18 mouse cellular contexts compared by ENCODE assay signal in the genomic region with DNA sequence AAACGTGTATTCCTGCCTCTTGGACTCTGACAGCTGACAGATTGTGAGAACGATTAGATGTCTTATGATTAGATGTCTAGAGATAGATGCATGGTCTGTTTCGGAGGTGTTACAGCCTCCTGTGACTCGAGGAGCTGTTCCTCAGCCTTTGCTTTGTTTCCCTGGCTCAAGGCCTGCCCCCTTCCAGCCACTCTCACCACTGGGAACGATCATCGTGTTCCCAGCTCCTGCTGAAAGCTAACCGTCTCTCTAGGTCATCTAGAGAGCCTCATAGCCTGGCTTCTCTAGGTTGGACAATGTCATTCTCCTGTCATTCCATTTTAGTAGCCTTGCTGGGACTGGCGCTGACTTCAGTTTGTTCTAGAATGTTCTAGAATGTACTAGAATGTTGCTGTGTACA.
DNase-seq lines count a peak whose midpoint lies in the region; ATAC-seq and TF ChIP-seq lines count a peak whose summit lies in the region.
"Had no signal": no experiment of that assay in that cellular context is flagged by ENCODE, and none has a peak within 500 bp of the region (broad histone marks: within the 10 kb centered on the region; RNA-seq: fewer than 3 reads in every experiment).

No protein-coding gene starts in this region.

- TF ChIP-seq CTCF in testis, adult 2 months (IDR thresholded peaks at IDR 0.05; ENCODE audit: control insufficient read depth, insufficient read depth, insufficient replicate concordance, low read depth, low read length) = no peak

- WGBS in heart, embryonic 15.5 days = 59% methylated on average over 8 of the region's 8 CpGs

- no peaks in the 10 kb centered on the region for H3K9me3 ChIP-seq in heart, embryonic 15.5 days (replicated peaks)
- H3K9me3 ChIP-seq: embryonic facial prominence, embryonic 13.5 days; forebrain, embryonic 12.5 days; hindbrain, embryonic 13.5 days had no signal

- peak overlapping the region; percentile 28; the same call in 1 of the 2 replicates for H3K4me3 ChIP-seq in testis, adult 2 months (ENCODE audit: control insufficient read depth, low read depth, low read length)
- no peak overlapping the region for H3K4me3 ChIP-seq in heart, embryonic 15.5 days
- H3K4me3 ChIP-seq: embryonic facial prominence, embryonic 13.5 days; forebrain, embryonic 12.5 days; hindbrain, embryonic 13.5 days had no signal

- no peaks in the 10 kb centered on the region for H3K27me3 ChIP-seq in testis, adult 2 months (ENCODE audit: control insufficient read depth, insufficient read depth, low read length)
- H3K27me3 ChIP-seq in heart, embryonic 15.5 days = no peaks in the 10 kb centered on the region
- H3K27me3 ChIP-seq: embryonic facial prominence, embryonic 13.5 days; hindbrain, embryonic 13.5 days had no signal

- no peaks in the 10 kb centered on the region for H3K36me3 ChIP-seq in testis, adult 2 months (ENCODE audit: control insufficient read depth, insufficient read depth, low read length)
- no peaks in the 10 kb centered on the region for H3K36me3 ChIP-seq in heart, embryonic 15.5 days
- H3K36me3 ChIP-seq: embryonic facial prominence, embryonic 13.5 days; forebrain, embryonic 12.5 days; hindbrain, embryonic 13.5 days had no signal

- peaks cover 2% of the 10 kb centered on the region; the same call in 1 of the 2 replicates for H3K4me1 ChIP-seq in testis, adult 2 months (ENCODE audit: control insufficient read depth, insufficient read depth, low read length)
- peaks cover 12% of the 10 kb centered on the region for H3K4me1 ChIP-seq in heart, embryonic 15.5 days (replicated peaks)
- H3K4me1 ChIP-seq: embryonic facial prominence, embryonic 13.5 days; hindbrain, embryonic 13.5 days had no signal

- TF ChIP-seq POLR2A in testis, adult 2 months (IDR thresholded peaks at IDR 0.05; ENCODE audit: control insufficient read depth, low read depth, low read length) = no peak

- no peak for ATAC-seq in heart, embryonic 15.5 days (replicated peaks; ENCODE audit: insufficient number of reproducible peaks, insufficient read depth, low FRiP score, low read depth)
- ATAC-seq: forebrain, embryonic 16.5 days; hindbrain, postnatal 0 days had no signal

- DNase-seq in heart, adult 18-20 months = peak; percentile 28 to 51
- no peak for DNase-seq in heart, postnatal 4 days
- no peak for DNase-seq in testis, postnatal 14 days (ENCODE audit: low spot score)
- DNase-seq in lung, adult 18-20 months = no peak
- no peak for DNase-seq in frontal cortex, postnatal 25 days (ENCODE audit: low spot score in 2 of 2)
- DNase-seq: adrenal gland, postnatal 10 days; cerebellum, adult 11 months; cerebellum, adult 8-10 months; cerebellum, postnatal 36 days; gastrocnemius, postnatal 14 days; kidney, adult 11 months had no signal

- no peak overlapping the region for H3K4me2 ChIP-seq in heart, embryonic 15.5 days
- H3K4me2 ChIP-seq: embryonic facial prominence, embryonic 13.5 days; forebrain, embryonic 12.5 days; hindbrain, embryonic 13.5 days had no signal

- no peak overlapping the region for H3K27ac ChIP-seq in testis, adult 2 months (ENCODE audit: control insufficient read depth, insufficient read depth, low read depth, low read length)
- peak overlapping the region; percentile 2; the same call in 1 of the 2 replicates for H3K27ac ChIP-seq in heart, embryonic 15.5 days
- H3K27ac ChIP-seq: embryonic facial prominence, embryonic 13.5 days; forebrain, embryonic 12.5 days; hindbrain, embryonic 13.5 days; hindbrain, postnatal 0 days had no signal

- H3K9ac ChIP-seq in heart, embryonic 15.5 days = no peak overlapping the region
- H3K9ac ChIP-seq: embryonic facial prominence, embryonic 13.5 days; forebrain, embryonic 12.5 days; hindbrain, embryonic 13.5 days had no signal

Comparison
In these comparisons a context has a peak if more than half of its experiments do, and no peak if none do; other contexts are left out.
1. DNase-seq: peak in heart, adult 18-20 months (2 of 2); none in heart, postnatal 4 days (single experiment), testis, postnatal 14 days (single experiment), lung, adult 18-20 months (0 of 2) and frontal cortex, postnatal 25 days (0 of 2).